Mouse (Mus musculus) heart, postnatal 10 days (tissue): ENCODE results near the gene Gm11639. TPM values are rescaled to one million over a fixed set of nuclear protein-coding genes. Genes with fewer than 3 reads are reported as not detected.
"Not testable (repeated sequence)": the region's sequence is repeated elsewhere in the genome, so short reads cannot be mapped to it uniquely, and the experiment has no call there.

Experiments used
- DNase-seq, 2 experiments: peaks; one replicate each; pipeline ENCODE4 v3.0.0; 2021
- intact Hi-C: fragments of 180-260 bp; cut with DNase I; formaldehyde crosslinking; loops from one replicate; pipeline ENCODE4 v1.15.1; 2025
- total RNA-seq, 2 experiments: library from RNA; stranded (reverse); gene quantifications; 2 replicates each; pipeline ENCODE4 v1.2.3; 2021

Gm11639 gene
- total RNA-seq, 2 experiments from 2014 or later, result 0.07 TPM

DNA sequence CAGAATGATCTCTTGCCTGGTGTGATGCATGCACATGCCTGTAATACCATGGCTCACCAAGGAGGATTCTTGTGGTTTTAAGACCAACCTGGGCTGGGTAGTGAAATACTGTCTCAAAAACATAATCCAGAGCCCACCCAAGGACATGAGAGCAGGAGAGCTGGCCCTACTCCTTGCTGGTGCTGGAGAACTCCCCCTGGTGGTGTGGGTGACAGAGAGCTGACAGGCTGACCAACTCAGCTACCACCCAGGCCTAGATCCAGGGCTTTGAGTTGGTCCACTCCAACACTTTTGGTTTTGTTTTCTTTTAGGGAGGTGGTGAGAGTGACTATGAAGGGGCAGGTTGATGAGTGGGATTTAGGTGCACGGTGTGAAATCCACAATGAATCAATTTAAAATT lies 349.6 kb downstream of the Gm11639 start:
- DNase-seq, result no peak
- intact Hi-C loops, result no loop called here

DNA sequence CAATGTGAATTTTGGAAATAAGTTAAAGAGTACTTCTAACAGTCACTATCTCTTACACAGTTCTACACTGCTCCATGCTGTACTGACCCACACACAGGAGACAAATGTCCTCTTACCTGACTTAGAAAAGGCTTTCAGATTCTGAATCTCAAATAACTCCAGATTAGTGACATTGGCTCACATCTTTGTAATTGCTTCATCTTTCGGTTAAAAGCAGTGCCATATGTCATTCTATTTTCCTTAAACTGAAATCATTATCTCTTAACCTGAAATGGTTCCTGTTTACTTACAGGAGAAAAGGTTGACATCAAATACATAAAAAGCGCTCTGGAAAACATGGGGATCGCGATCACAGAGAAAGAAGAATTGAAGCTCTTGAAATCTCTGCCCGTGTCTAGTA lies 377.8 kb downstream of the Gm11639 start, which contains the start of gene Efcab3:
Gene Efcab3, plus strand, starts transcription at position 301 of the 400 bp plus-strand sequence.
- intact Hi-C loops, result no loop called here
- DNase-seq, result no peak

DNA sequence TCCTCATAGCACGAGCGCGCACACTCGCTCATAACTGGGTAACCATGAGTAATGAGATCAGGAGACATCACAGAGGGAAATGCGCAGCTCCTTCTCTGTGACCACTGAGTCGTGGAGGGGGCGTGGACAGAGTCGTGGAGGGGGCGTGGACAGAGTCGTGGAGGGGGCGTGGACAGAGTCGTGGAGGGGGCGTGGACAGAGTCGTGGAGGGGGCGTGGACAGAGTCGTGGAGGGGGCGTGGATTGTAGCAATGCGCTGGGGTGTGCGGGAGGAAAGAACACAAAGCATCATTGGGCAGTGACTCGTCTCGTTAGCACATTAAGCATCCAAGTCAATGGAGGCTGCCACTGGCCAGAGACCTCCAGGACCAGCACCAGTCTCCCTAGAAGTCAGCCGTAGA lies 426.9 kb downstream of the Gm11639 start:
- intact Hi-C loops, DNase-seq: not testable (repeated sequence)

DNA sequence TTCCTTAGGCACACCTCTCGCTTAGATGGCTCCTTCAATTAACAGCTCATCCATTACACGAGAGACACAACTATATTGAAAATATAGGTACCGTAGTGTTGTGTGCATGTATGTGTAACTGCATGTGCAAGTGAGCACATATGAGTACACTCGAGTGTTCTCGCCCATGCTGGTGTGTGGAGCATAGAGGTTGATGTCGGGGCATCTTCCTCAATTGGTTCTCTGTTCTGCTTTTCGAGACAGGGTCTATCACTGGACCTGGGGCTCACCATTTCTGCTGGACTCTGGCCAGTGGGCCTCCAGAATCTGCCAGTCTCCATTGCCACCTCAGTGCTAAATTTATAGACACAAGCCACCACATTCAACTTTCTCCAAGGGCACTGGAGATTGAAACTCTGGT lies 432.3 kb downstream of the Gm11639 start:
- intact Hi-C loops, result no loop called here
- DNase-seq, result no peak

DNA sequence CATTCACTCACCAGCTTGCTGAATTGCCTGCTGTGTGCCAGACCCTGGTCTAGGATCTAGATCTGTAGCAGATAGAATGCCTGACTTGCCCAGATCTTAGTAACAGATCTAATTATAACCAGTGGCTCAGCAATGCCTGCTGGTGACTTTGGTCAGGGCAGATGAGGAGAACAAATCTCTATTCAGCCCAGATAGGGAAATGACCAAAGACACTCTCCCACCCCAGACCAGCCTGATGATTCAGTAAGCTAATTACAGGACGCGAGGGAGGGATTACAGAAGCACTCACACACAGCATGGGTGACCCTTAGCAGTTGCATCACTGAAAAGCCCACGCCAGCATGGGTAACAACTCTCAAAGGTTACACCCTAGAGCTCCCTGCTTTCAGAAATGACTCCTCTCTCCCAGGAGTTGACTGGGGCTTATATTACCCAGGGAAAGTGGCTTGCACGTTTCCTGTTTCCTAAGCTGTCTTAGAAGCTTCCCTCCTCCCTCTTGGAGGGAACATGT lies 435.1 kb downstream of the Gm11639 start:
- intact Hi-C loops, result loop anchor here (5.0 kb wide), 1 partner anchor 353 kb away; no protein-coding TSS in a partner anchor
- DNase-seq, result no peak

DNA sequence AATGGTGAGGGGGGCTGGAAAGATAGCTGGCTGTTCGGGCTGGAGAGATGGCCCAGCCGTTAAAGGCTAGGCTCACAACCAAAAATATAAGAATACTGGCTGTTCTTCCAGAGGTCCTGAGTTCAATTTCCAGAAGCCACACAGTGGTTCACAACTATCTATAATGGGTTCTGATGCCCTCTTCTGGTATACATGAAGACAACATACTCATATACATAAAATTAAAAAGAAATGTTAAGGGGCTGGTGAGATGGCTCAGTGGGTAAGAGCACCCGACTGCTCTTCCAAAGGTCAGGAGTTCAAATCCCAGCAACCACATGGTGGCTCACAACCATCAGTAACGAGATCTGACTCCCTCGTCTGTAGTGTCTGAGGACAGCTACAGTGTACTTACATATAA lies 436.3 kb downstream of the Gm11639 start:
- intact Hi-C loops, result loop anchor here (5.0 kb wide), 1 partner anchor 354 kb away; no protein-coding TSS in a partner anchor
- not testable (repeated sequence) for DNase-seq

DNA sequence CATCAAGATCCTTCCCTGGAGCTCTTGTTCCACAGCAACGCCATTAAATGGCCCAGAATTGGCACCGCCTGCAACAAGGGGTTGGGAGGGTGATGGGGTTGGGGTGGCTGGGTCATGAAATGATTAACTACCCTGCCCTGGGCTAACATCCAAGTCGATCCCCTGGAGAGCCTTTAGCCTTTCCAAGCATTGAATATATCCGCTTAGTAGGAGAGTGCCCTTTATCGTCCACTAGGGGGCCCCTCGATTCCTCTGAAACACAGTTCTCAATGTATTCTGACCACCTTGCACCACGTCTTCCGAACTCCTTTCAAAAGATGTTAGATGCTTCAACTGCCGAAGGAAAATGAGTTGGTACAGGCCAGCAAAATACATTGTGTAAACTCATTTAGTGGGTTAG lies 438.5 kb downstream of the Gm11639 start:
- peak; percentile 32 to 54 for DNase-seq
- intact Hi-C loops, result loop anchor here (5.0 kb wide), 1 partner anchor 357 kb away; no protein-coding TSS in a partner anchor

DNA sequence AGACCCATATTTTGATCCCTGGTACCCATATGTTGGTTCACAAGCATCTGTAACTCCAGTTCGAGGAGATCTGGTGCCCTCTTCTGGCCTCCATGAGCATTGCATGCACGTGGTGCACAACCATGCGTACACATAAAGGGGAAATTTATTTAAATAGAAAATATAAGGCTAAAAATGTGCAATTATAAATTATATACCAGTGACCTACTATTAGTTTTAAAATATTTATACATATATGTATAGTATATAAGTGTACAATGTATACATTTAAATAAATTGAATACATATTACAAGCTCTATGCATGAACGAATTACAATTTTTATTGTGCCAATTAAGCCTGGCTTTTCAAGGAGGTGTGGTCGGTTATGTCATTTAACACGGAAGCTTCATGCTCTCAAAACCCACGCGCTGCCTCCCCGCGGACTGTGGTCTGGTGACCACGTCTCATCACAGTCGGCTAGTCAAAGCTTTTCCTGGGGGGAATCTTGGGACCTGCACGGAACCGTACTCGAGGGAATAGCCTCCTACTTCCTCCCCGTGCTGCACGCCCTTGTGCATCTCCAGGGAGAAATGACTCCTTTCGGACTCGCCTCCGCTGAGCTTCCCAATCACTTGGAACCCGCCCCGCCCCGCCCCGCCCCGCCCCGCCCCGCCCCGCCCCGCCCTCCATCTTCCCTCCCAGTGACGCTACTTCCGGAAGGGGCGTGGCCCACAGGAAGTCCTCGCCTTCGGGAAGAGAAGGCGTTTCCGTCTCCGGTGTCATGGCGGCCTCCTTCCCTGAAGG lies 440.4 kb downstream of the Gm11639 start, which contains the start of gene Mettl2:
Gene Mettl2, plus strand, starts transcription at position 691 of the 785 bp plus-strand sequence.
- intact Hi-C loops, result loop anchor here (1.0 to 2.0 kb wide), 2 partner anchors 53 to 536 kb away; partner anchors contain the start of gene Tlk2
- DNase-seq, result peak; percentile 84 to 90

DNA sequence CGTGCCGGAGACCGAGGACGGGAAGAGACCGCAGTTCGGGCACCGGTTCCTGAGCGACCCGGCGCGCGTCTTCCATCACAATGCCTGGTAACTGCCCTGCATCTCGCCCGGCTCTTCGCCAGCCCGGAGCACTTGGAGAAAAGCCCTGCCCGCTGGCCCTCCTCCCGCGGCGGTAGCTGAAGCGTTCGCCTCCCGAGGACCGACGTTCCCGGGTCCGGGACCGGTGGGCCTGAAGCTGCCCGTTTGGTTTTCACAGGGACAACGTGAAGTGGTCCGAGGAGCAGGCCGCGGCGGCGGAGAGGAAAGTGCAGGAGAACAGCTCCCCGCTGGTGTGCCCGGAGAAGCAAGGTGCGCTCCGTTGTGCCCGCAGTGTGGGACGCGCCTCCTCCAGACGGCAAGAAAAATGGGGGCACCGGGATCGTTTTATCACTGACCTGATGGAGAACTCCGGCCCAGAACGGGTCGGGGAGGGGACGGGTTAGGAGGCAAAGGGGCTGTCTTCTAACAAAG lies 441.1 kb downstream of the Gm11639 start:
- intact Hi-C loops, result loop anchor here (1.0 to 2.0 kb wide), 2 partner anchors 52 to 536 kb away; partner anchors contain the start of gene Tlk2
- DNase-seq, result no peak

DNA sequence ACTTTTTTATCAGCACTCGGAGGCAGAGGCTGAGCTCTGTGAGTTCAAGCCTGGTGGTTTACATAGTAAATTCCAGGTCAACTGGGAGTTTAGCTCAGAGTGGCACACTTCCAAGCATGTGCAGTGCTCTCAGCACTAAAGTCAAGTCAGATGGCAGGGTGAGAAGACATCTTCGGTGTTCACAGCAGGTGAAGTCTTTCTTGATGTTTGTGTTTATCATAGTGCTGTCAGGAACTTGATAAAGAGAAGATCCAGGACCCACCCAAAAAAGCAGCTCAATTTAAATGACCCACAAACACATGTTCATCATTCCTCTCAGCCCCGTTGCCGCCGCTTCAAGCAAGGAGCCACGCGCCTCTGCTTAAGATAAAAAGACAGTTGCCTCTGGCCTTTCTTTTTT lies 450.2 kb downstream of the Gm11639 start:
- DNase-seq, result no peak
- intact Hi-C loops, result no loop called here

DNA sequence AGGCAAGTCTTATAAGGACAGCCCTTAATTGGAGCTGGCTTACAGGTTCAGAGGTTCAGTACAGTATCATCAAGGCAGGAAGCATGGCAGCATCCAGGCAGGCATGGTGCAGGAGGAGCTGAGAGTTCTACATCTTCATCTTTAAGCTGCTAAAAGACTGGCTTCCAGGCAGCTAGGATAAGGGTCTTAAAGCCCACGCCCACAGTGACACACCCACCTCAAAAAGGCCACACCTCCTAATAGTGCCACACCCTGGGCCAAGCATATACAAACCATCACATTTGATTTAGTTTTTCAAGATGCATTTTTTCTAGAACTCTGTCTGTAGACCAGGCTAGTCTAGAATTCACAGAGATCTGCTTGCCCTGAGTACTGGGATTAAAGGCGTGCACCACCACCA lies 451.7 kb downstream of the Gm11639 start:
- intact Hi-C loops, result not testable (repeated sequence)

DNA sequence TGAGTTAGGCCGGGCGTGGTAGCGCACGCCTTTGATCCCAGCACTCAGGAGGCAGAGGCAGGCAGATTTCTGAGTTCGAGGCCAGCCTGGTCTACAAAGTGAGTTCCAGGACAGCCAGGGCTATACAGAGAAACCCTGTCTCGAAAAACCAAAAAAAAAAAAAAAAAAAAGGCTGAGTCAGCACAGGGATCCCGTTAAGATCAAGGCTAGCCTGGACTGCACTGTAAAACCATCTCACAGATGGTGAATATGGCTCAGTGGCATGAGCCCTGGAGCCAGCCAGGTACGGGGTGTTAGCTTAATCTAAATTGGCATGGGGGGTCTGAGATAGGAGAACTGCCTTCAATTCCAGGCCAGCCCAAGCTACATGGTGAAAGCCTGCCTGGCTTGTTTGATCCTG lies 455.0 kb downstream of the Gm11639 start:
- DNase-seq, intact Hi-C loops: not testable (repeated sequence)

More for the DNA sequence above, 451.7 kb downstream of the Gm11639 start:
- not testable (repeated sequence) for DNase-seq

DNA sequence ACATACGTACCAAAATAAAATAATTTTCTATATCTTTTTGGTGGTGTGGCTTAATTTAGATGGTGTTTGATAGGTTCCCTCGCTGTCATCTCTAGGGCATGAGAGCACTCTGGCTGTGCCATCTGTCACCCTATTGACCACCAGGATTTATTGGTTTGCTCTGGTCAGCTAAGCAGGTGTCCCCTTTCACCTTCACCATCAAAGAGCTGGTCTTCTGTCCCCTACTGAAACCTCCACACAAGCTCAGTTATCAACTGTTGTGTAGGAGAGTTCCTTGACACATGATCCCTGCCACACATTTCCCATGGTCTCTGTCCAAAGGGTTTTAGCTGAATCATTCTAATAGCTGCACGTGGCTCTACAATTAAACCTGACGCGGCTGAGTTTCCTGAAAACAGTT lies 455.6 kb downstream of the Gm11639 start:
- intact Hi-C loops, result no loop called here
- no peak for DNase-seq

DNA sequence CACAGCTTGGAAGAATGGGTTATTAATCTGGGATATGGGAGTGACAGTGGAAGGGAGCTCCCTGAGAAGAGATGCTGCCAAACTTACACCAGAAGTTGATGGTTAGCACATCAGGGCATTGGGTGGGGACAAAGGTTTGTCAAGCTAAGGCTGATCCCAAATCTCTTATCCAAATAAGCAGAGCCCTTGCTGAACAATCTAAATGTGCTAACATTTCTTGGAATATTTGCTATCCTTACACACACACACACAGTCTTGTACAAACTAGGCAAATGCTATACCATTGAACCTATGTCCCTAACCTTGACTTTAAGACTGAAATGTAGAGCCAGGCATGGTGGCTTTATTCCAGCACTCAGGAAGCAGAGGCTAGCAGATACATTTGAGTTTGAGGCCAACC lies 458.1 kb downstream of the Gm11639 start:
- intact Hi-C loops, result no loop called here
- DNase-seq, result no peak

DNA sequence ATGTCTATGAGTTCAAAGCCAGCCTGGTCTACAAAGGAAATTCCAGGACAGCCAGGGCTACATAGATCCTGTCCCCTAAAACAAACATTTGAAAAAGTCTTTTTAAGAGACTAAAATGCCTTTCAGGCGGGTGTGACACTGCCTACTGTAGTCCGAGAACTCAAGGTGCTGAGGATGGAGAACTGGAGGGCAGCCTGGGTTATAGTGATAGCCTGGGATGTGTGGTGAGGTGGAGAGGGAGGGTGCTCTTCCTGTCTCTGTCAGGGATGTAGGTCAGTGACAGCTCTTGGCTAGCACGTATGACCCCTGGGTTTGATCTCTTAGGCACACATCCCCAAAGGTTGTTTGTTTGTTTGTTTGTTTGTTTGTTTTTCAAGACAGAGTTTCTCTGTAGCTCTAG lies 458.6 kb downstream of the Gm11639 start:
- DNase-seq, result no peak
- intact Hi-C loops, result no loop called here

DNA sequence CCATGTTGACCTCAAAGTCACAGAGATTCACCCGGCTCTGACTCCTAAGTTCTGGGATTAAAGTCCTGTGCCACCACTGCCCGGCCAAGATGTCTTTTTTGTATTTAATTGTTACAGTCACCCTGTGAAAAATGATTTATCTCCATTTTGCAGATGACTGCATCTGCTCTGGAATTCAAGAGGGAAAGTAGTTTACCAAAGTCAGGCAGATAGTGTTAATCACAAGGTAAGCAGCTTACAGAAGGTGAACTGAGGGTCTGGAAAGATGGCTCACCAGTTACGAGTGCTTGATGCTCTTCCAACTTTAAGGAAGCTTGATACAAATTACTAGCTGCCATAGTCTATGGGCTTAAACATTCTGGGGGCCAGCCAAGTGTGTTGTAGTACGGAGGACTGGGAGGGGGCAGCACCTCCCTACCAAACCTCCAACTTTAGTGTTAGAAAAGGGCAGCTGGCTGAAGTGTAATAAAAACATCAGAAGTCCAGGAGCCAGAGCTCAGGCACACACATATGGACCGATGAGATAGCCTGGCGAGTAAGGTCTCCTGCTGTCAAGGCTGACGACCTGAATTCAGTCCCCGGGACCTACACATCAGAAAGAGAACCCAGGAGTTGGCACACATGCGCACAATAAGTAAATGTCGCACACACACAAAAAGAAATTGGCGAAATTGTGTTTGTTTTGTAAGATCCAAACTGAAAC lies 459.2 kb downstream of the Gm11639 start:
- intact Hi-C loops, result no loop called here
- no peak for DNase-seq

DNA sequence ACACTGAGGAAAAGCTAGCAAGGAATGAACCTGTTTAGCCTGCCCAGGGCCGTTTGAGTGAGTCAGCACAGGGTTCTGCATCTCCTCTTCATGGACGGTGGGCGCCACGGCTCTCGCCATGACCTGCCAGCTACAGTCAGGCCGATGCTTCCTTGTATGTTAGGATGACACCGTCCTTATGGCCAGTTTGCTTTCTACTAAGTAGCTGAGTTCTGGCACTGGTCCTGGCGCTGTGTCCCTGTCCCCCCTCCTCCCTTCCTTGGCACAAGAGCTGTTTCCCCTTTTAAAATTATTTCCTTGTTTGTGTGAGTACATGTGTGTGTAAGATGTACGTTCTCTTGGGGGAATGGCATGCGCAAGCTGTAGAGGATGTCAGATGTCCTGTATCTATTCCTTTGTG lies 459.7 kb downstream of the Gm11639 start:
- intact Hi-C loops, result no loop called here
- no peak for DNase-seq

DNA sequence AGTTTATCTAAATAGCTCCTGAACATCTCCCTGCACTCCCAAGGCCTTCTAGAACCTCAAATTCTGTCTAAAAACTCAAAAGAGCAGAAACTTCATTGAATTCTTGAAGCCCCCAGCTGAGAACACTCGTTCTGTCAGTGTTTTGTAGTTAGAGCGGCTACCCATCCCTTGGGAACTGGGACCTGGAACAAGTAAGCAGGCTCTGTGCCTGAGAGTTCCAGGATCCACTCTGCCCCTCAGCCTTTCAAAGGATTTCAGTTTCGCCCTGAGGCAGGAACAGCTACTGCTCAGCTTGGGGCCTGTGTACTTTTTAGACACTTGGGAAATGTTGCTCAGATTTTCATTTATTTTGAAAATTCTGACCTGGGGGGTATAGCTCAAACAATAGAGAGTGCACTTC lies 461.1 kb downstream of the Gm11639 start, which contains the start of gene Gm10842:
Gene Gm10842, plus strand, starts transcription at position 301 of the 400 bp plus-strand sequence.
- DNase-seq, result no peak
- intact Hi-C loops, result no loop called here

DNA sequence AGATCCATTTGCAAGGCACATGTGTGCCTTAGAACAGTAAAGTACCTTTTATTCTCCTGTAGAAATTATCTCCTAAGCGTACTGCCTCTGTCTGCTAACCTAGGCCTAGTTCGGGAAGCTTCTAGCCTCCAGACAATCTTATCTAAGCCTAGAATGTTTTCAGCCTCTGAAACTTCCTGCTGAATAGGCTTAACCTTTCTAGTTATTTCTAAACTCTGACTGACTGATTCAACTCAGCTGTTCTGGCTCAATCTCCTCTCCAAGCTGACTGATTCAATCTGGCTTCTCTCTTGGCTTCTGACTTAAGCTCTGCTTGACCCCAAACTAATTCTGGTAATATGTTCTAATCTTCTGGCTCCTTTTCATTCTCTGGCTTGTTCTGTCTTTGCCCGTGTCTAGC lies 463.8 kb downstream of the Gm11639 start:
- intact Hi-C loops, result no loop called here
- DNase-seq, result no peak

DNA sequence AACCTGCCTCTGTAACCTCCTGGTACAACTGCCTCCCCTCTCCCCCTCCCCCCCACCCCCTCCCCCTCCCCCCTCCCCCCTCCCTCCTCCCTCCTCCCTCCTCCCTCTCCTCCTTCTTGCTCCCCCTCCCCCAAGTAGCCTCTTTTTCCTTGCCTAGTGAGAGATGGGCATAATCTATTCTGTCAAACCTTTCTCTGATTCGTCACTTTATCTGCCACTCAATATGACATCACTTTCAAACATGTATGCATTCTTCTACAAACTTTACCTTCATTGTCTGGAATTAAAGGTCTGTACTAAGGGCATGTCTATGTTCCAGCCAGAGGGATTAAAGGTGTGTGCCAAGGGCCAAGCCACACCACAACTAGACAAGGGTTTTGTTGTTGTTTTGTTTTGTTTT lies 464.3 kb downstream of the Gm11639 start:
- intact Hi-C loops, result no loop called here
- DNase-seq, result no peak

DNA sequence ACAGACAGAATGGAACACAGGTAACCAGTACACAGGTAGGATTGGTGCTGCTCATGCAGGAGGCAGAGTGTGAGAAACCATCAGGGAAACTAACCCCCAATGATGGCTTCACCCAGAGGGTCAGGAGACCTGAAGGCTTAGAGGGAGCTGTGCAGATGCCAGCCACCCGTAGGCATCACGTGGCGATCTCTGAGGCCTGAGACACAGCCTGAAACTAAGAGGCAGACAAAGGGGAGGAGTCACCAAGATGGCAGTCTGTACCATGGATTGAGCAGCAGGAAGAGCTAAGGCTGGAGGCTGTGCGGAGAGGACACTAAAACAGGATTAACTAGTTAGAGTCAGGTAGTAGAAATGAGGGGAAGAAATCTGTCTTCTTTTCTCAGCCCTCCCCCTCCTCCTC lies 465.2 kb downstream of the Gm11639 start:
- no peak for DNase-seq
- intact Hi-C loops, result no loop called here
